Mouse (Mus musculus) kidney, postnatal 4 days (tissue): ENCODE results near the gene Olfr641.

Source experiments
- DNase-seq, 2 experiments: peaks; one replicate each; pipeline ENCODE4 v3.0.0; 2021; ENCODE audit warnings: mixed read lengths in 2 of 2

The Olfr641 gene

GRCm38 (mm10) chr7:104035145-104035544 lies at the start of gene Olfr641:
Gene Olfr641 (plus strand): TSS chr7:104035445.
- no peak for DNase-seq

- DNase-seq, result no peak
Observed at GRCm38 (mm10) chr7:103998446-103998845, 36.8 kb upstream of the Olfr641 start, which contains the start of gene Olfr638. Gene Olfr638 (plus strand): TSS chr7:103998746.

GRCm38 (mm10) chr7:103999124-103999523 lies 36.1 kb upstream of the Olfr641 start:
- DNase-seq, result no peak

GRCm38 (mm10) chr7:104017203-104017602 lies 18.0 kb upstream of the Olfr641 start, which contains the start of gene Olfr639:
Gene Olfr639 (minus strand): TSS chr7:104017303.
- DNase-seq, result no peak

GRCm38 (mm10) chr7:104018953-104019352 lies 16.3 kb upstream of the Olfr641 start:
- DNase-seq, result no peak

- no peak for DNase-seq
Observed at GRCm38 (mm10) chr7:104021651-104022050, 13.6 kb upstream of the Olfr641 start.

- DNase-seq, result no peak
Observed at GRCm38 (mm10) chr7:104025473-104025872, 9.8 kb upstream of the Olfr641 start, which contains the start of gene Olfr640. Gene Olfr640 (minus strand): TSS chr7:104025573.

GRCm38 (mm10) chr7:104026978-104027377 lies 8.3 kb upstream of the Olfr641 start:
- no peak for DNase-seq

GRCm38 (mm10) chr7:104050745-104051144 lies 15.5 kb downstream of the Olfr641 start:
- no peak for DNase-seq

GRCm38 (mm10) chr7:104052566-104052965 lies 17.3 kb downstream of the Olfr641 start, which contains the start of gene Olfr642:
Gene Olfr642 (minus strand): TSS chr7:104052666.
- no peak for DNase-seq

- DNase-seq, result no peak
Observed at GRCm38 (mm10) chr7:104059215-104059614, 24.0 kb downstream of the Olfr641 start.

- DNase-seq, result no peak
Observed at GRCm38 (mm10) chr7:104061345-104061744, 26.1 kb downstream of the Olfr641 start, which contains the start of gene 4930516K23Rik. Gene 4930516K23Rik (minus strand): TSS chr7:104061445.

- no peak for DNase-seq
Observed at GRCm38 (mm10) chr7:104071769-104072168, 36.5 kb downstream of the Olfr641 start, which contains the start of gene Olfr644. Gene Olfr644 (minus strand): TSS chr7:104071869.

GRCm38 (mm10) chr7:104085365-104085764 lies 50.1 kb downstream of the Olfr641 start, which contains the start of gene Olfr645:
Gene Olfr645 (minus strand): TSS chr7:104085465.
- no peak for DNase-seq
